Mouse (Mus musculus) adrenal gland, adult 2 months (tissue): Measurements from ENCODE around the gene Syde2. TPM values are rescaled to one million over a fixed set of nuclear protein-coding genes. Genes with fewer than 3 reads are reported as not detected.
A peak's percentile ranks its signal among the peaks of the same experiment; 100 is the strongest.

Experiments used
- DNase-seq: peaks from one replicate; pipeline ENCODE4 v3.0.0; 2021
- polyA plus RNA-seq: library from polyadenylated mRNA; depleted of rRNA; stranded (reverse); fragments of >200 nt; gene quantifications from 2 replicates; pipeline ENCODE4 v1.2.3, GENCODE M21; 2012; rRNA removed
- total RNA-seq, 2 experiments: library from RNA; stranded (reverse); gene quantifications; 2 replicates each; pipeline ENCODE4 v1.2.3; 2021

Syde2 gene
- total and polyA plus RNA-seq, 3 experiments: 4.2 to 6.8 (median 4.2) TPM

GRCm38 (mm10) chr3:146053082-146053814 is 65.6 kb downstream of the Syde2 start:
- no peak for DNase-seq

- no peak for DNase-seq
Measured at GRCm38 (mm10) chr3:146053873-146054272, 66.2 kb downstream of the Syde2 start.

GRCm38 (mm10) chr3:146057131-146057530 is 69.5 kb downstream of the Syde2 start:
- DNase-seq: no peak

GRCm38 (mm10) chr3:146058263-146058662 is 70.6 kb downstream of the Syde2 start:
- peak; percentile 59 for DNase-seq

- DNase-seq: no peak
Measured at GRCm38 (mm10) chr3:146059356-146059926, 71.8 kb downstream of the Syde2 start.

GRCm38 (mm10) chr3:146063146-146063545 is 75.5 kb downstream of the Syde2 start:
- DNase-seq: no peak

GRCm38 (mm10) chr3:146069276-146069675 is 81.6 kb downstream of the Syde2 start:
- DNase-seq: no peak

Other genes starting within 250 kb of the Syde2 start
- gene Ddah1, start 229.2 kb upstream of the Syde2 start, total RNA-seq: 1 to 10 TPM; 1.8 to 3.6 TPM
- 1.1 and 1.5 TPM in 2 replicates for gene Ddah1, start 229.2 kb upstream of the Syde2 start, polyA plus RNA-seq
- gene Bcl10, start 65.1 kb upstream of the Syde2 start, total RNA-seq: 10 to 100 TPM; 20.7 to 23.9 TPM
- 3.6 and 4.1 TPM in 2 replicates for gene Bcl10, start 65.1 kb upstream of the Syde2 start, polyA plus RNA-seq
- 10 to 100 TPM; 22.0 to 23.1 TPM for gene 2410004B18Rik, start 49.9 kb upstream of the Syde2 start, total RNA-seq
- gene 2410004B18Rik, start 49.9 kb upstream of the Syde2 start, polyA plus RNA-seq: 8.7 and 9.2 TPM in 2 replicates
- gene Wdr63, start 120.3 kb downstream of the Syde2 start, total RNA-seq: not detected
- gene Wdr63, start 120.3 kb downstream of the Syde2 start, polyA plus RNA-seq: not detected in 2 replicates
- gene Mcoln3, start 129.6 kb downstream of the Syde2 start, total RNA-seq: not detected
- not detected in 2 replicates for gene Mcoln3, start 129.6 kb downstream of the Syde2 start, polyA plus RNA-seq
- not detected for gene Mcoln2, start 162.0 kb downstream of the Syde2 start, total RNA-seq
- gene Mcoln2, start 162.0 kb downstream of the Syde2 start, polyA plus RNA-seq: not detected in 2 replicates
- under 1 TPM; 0.10 to 0.12 TPM for gene Lpar3, start 233.1 kb downstream of the Syde2 start, total RNA-seq
- gene Lpar3, start 233.1 kb downstream of the Syde2 start, polyA plus RNA-seq: 0.39 and 0.76 TPM in 2 replicates